Mouse (Mus musculus) hindbrain, embryonic 10.5 days (tissue): ENCODE measurements at regions not wholly inside any gene's neighbourhood (a gene's known extent, or its start where the extent isn't known, plus 50 kb on each side); places are given as distances from the start of the nearest gene placed in this dataset.
A peak's percentile ranks its signal among the peaks of the same experiment; 100 is the strongest.

Experiments used
- DNase-seq: peaks from one replicate; pipeline ENCODE4 v3.0.0-alpha.2; 2017; ENCODE audit warnings: low spot score
- H3K27ac ChIP-seq: fragments of 300-500 bp; sonication (generic); 2 replicates; pipeline ENCODE4 v1.5.1; 2016; ENCODE audit warnings: mild to moderate bottlenecking, moderate library complexity
- H3K27me3 ChIP-seq: fragments of 300-500 bp; sonication (generic); 2 replicates; pipeline ENCODE4 v1.6.1; 2016; ENCODE audit warnings: mild to moderate bottlenecking; ENCODE audit not compliant: poor library complexity, insufficient read depth, severe bottlenecking
- H3K36me3 ChIP-seq: fragments of 300-500 bp; sonication (generic); 2 replicates; pipeline ENCODE4 v1.6.1; 2016; ENCODE audit warnings: mild to moderate bottlenecking, moderate library complexity
- H3K4me1 ChIP-seq: fragments of 300-500 bp; sonication (generic); replicated peaks from 2 replicates; pipeline ENCODE4 v1.6.1; 2016; ENCODE audit warnings: mild to moderate bottlenecking
- H3K4me3 ChIP-seq: fragments of 300-500 bp; sonication (generic); 2 replicates; pipeline ENCODE4 v1.5.1; 2016; ENCODE audit warnings: mild to moderate bottlenecking, moderate library complexity
- H3K9me3 ChIP-seq: fragments of 300-500 bp; sonication (generic); 2 replicates; pipeline ENCODE4 v1.6.1; 2016; ENCODE audit warnings: mild to moderate bottlenecking, moderate library complexity
- WGBS: fragments of 180-500 bp; shearing (Covaris S2); methylation state at CpG from one replicate; pipeline ENCODE4 v1.1.7; 2016; 5-methylcytosine and 5-hydroxymethylcytosine counted together

GRCm38 (mm10) chr2:178680368-178680767 is 250.0 kb downstream of the Cdh26 start:
- 72% methylated on average over 3 of the region's 3 CpGs for WGBS
- H3K27me3 ChIP-seq: no peaks in the 10 kb centered on the region

GRCm38 (mm10) chr2:178684026-178684958 is 254.0 kb downstream of the Cdh26 start:
- H3K4me1 ChIP-seq: peaks cover 23% of the 10 kb centered on the region
- WGBS: 63% methylated on average over 9 of the region's 9 CpGs
- 0 out of 2 replicates have a peak overlapping the region, but pooled peaks have one; percentile 5 for H3K27ac ChIP-seq
- no peaks in the 10 kb centered on the region for H3K36me3 ChIP-seq
- H3K9me3 ChIP-seq: no peaks in the 10 kb centered on the region
- no peaks in the 10 kb centered on the region for H3K27me3 ChIP-seq
- DNase-seq: no peak
- H3K4me3 ChIP-seq: no peak overlapping the region

More at GRCm38 (mm10) chr2:178680368-178680767, 250.0 kb downstream of the Cdh26 start:
- no peak for DNase-seq
- no peaks in the 10 kb centered on the region for H3K36me3 ChIP-seq
- H3K4me1 ChIP-seq: peaks cover 18% of the 10 kb centered on the region
- no peak overlapping the region for H3K27ac ChIP-seq
- H3K4me3 ChIP-seq: no peak overlapping the region
- H3K9me3 ChIP-seq: no peaks in the 10 kb centered on the region

DNA sequence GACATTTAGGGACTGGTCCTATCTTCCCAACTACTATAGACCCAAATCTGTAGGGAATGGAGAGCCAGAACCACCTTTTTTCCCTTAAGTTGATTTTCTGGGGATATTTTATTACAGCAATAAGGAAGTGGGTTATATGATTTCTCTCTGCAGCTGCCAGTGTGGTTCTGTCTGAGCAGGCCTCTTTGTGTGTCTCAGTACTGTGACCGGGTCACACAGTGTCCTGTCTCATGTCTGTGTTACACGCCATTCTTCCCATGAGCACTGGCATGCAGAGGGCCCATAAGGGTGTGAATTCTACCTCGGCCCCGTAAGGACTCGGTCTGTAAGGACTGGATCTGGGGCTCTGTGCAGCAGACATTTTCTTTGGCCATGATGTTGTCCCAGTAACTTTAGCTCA is 254.9 kb downstream of the Cdh26 start:
- DNase-seq: no peak
- Histone ChIP-seq H3K4me3 (no peak overlapping the region), H3K36me3 (no peaks in the 10 kb centered on the region), H3K27me3 (no peaks in the 10 kb centered on the region), H3K27ac (0 out of 2 replicates have a peak overlapping the region, but pooled peaks have one; percentile 8), H3K9me3 (no peaks in the 10 kb centered on the region), H3K4me1 (peaks cover 21% of the 10 kb centered on the region)
- WGBS: 87% methylated on average over 5 of the region's 5 CpGs

- 59% methylated on average over 7 of the region's 7 CpGs for WGBS
Observed at GRCm38 (mm10) chr2:178686167-178686601, 255.9 kb downstream of the Cdh26 start.

DNA sequence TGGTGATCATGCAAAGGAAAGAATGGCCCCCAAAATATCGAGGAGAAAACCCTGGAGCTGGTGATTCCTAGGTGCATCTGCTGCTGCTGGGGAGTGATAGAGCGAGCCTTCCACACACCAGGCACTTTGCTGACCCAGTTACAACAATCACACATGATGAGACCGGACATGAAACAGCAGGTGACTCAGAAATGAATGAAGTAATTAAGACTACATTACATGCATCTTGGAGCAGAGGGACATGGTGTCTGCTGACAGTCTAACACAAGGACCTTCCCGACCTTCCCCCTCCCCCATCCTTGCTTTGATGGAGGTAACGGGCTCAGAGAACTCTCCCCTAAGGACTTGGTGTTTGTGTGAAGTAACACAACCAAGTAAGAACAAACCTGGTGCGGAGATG is 258.3 kb downstream of the Cdh26 start:
- H3K4me1 ChIP-seq: peaks cover 19% of the 10 kb centered on the region
- H3K4me3 ChIP-seq: no peak overlapping the region
- no peaks in the 10 kb centered on the region for H3K36me3 ChIP-seq
- no peak for DNase-seq
- 75% methylated on average over 6 of the region's 6 CpGs for WGBS
- no peak overlapping the region for H3K27ac ChIP-seq
- no peaks in the 10 kb centered on the region for H3K9me3 ChIP-seq
- peaks cover 4% of the 10 kb centered on the region; the same call in 1 of the 2 replicates for H3K27me3 ChIP-seq

More at GRCm38 (mm10) chr2:178686167-178686601, 255.9 kb downstream of the Cdh26 start:
- no peaks in the 10 kb centered on the region for H3K36me3 ChIP-seq
- H3K4me1 ChIP-seq: peaks cover 19% of the 10 kb centered on the region
- peak overlapping the region; percentile 37; the same call in 1 of the 2 replicates for H3K27ac ChIP-seq
- no peaks in the 10 kb centered on the region for H3K27me3 ChIP-seq
- peak; percentile 23 for DNase-seq
- no peaks in the 10 kb centered on the region for H3K9me3 ChIP-seq
- no peak overlapping the region for H3K4me3 ChIP-seq

DNA sequence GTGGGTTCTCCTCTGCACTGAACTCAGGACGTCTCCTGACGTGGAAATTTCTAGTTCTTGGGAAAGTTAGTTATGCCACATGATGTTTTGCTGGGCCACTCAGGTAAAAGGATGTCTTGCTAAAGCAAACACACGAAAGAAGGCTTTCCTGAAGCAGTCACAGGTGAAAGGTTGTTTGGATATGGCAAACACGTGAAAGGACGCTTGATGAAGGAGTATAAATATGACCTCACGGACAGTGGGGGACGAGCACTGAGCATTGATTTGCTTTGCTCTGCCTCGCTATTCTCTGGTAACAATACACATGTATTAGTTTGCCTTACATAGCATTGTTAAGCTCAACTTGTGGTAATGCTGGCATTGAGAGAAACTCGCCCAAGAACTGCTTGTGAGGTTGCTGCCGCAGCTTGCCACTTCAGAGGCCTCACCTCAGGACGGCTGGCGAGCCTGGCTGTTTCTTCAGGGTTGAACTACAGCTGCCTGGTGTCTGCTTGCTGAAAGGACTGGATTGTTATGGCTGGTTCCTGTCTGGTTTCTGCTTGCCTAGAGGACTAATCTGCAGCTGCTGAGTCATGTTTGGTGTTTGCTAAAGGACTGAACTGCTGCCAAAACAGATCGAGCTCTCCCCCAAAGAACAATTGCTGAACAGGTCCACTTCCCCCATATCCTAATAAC is 261.0 kb downstream of the Cdh26 start:
- Histone ChIP-seq H3K4me1 (peaks cover 4% of the 10 kb centered on the region), H3K36me3 (no peaks in the 10 kb centered on the region), H3K27me3 (peaks cover 4% of the 10 kb centered on the region; the same call in 1 of the 2 replicates), H3K27ac (no peak overlapping the region), H3K9me3 (no peaks in the 10 kb centered on the region), H3K4me3 (no peak overlapping the region)
- WGBS: 80% methylated on average over 13 of the region's 13 CpGs
- DNase-seq: no peak

DNA sequence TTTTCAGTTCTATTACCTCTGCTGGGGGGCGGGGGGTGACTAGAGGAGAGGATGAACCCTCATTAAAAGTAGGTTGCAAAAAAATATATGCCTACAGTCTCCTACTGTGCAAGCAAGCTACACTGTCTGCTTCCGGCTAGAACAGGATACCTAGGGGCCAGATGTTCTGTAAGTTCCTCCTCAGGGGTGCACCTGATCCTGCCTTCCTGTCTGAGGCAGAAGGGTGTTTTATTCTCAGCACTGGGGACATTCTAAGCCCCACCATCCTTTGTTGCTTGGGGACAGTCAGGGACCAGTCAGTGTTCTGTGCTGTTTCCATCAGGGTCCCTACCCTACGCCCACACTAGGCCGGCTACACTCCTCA is 261.5 kb downstream of the Cdh26 start:
- Histone ChIP-seq H3K4me3 (no peak overlapping the region), H3K9me3 (no peaks in the 10 kb centered on the region), H3K36me3 (no peaks in the 10 kb centered on the region), H3K27ac (no peak overlapping the region), H3K27me3 (peaks cover 4% of the 10 kb centered on the region; the same call in 1 of the 2 replicates), H3K4me1 (peaks cover under 1% of the 10 kb centered on the region)
- 88% methylated on average over 4 of the region's 4 CpGs for WGBS
- no peak for DNase-seq

DNA sequence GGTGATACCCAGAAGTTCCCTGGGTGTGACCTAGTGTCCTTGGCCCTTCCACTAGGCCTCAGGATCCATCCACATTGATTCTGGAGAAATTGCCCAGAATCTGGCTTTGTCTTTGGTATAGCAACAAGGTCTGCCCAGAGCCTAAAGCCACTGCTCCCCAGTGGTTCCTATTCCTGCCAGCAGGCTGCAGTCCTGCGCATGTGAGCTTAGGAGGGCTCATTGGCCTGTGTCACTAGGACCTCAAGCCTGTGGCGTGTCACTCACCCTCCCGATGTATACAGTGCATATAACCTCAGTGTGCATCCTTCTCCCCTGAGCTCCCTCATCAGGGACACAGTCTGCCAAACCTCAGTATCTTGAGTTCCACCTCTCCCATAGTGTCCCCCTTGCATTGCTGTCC is 261.9 kb downstream of the Cdh26 start:
- WGBS: 79% methylated on average over 3 of the region's 3 CpGs
- no peaks in the 10 kb centered on the region for H3K9me3 ChIP-seq
- no peak for DNase-seq
- no peak overlapping the region for H3K27ac ChIP-seq
- peaks cover 4% of the 10 kb centered on the region; the same call in 1 of the 2 replicates for H3K27me3 ChIP-seq
- no peak overlapping the region for H3K4me3 ChIP-seq
- no peaks in the 10 kb centered on the region; the same call in 1 of the 2 replicates for H3K4me1 ChIP-seq
- H3K36me3 ChIP-seq: no peaks in the 10 kb centered on the region

GRCm38 (mm10) chr2:178698648-178699047 is 268.3 kb downstream of the Cdh26 start:
- DNase-seq: no peak
- Histone ChIP-seq H3K9me3 (no peaks in the 10 kb centered on the region), H3K27ac (no peak overlapping the region), H3K27me3 (no peaks in the 10 kb centered on the region), H3K4me1 (no peaks in the 10 kb centered on the region), H3K36me3 (no peaks in the 10 kb centered on the region), H3K4me3 (no peak overlapping the region)
- 90% methylated on average over 13 of the region's 13 CpGs for WGBS

DNA sequence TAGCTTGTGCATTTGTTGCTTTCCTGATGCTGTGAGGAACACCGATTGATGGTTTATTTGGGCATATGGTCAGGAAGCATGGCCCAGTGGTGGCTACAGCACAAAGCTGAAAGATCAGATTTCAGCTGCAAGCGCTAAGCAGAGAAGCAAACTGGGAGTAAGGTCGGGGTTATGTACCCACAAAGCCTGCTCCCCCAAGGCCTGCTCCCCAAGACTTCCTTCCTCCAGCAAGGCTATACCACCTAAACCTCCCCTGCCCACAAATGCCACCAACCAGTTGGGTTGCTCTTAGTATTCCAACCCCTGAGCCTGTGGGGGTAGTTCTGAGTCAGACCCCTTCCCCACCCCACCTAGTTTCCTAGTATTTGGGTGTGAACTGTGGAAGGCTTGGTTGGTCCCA is 270.5 kb downstream of the Cdh26 start:
- H3K27ac ChIP-seq: no peak overlapping the region
- no peaks in the 10 kb centered on the region for H3K27me3 ChIP-seq
- H3K9me3 ChIP-seq: no peaks in the 10 kb centered on the region
- no peaks in the 10 kb centered on the region for H3K4me1 ChIP-seq
- H3K36me3 ChIP-seq: no peaks in the 10 kb centered on the region
- DNase-seq: no peak
- H3K4me3 ChIP-seq: no peak overlapping the region
- 71% methylated on average over 3 of the region's 3 CpGs for WGBS

DNA sequence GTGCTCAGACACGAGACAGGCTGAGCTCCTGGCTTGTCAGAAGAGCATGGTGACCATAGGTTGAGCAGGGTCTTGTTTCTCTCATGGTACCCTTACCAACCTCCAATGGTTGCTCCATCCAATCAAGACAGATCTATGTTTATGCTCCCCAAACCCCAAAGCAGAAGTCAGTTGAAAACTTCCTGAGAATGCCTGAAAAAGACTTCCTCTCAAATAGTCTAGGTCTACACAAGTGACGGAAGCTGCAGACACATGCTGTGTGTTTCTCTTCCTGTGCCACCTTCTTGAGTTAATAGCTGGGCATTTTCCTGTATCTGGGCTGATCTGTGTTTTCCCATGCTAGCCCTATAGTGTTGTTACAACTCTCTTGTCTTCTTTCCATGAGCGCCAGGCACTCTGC is 274.2 kb downstream of the Cdh26 start:
- Histone ChIP-seq H3K4me3 (no peak overlapping the region), H3K27me3 (no peaks in the 10 kb centered on the region), H3K27ac (no peak overlapping the region), H3K9me3 (no peaks in the 10 kb centered on the region), H3K4me1 (no peaks in the 10 kb centered on the region), H3K36me3 (no peaks in the 10 kb centered on the region)
- DNase-seq: no peak
- WGBS: 84% methylated on average over 3 of the region's 3 CpGs

GRCm38 (mm10) chr2:178708649-178709048 is 278.3 kb downstream of the Cdh26 start:
- Histone ChIP-seq H3K9me3 (no peaks in the 10 kb centered on the region), H3K4me3 (no peak overlapping the region), H3K27ac (no peak overlapping the region), H3K36me3 (no peaks in the 10 kb centered on the region), H3K4me1 (peaks cover 18% of the 10 kb centered on the region), H3K27me3 (0 out of 2 replicates have a peak, but pooled peaks cover under 1% of the 10 kb centered on the region)
- no peak for DNase-seq
- WGBS: 87% methylated on average over 2 of the region's 2 CpGs
